Mouse (Mus musculus) forebrain, embryonic 12.5 days (tissue): ENCODE data around the gene Adck2. TPM values are rescaled to one million over a fixed set of nuclear protein-coding genes. Genes with fewer than 3 reads are reported as not detected.

Experiments used
- ATAC-seq: fragments of 200-750 bp; cut with Nextera tagmentation; 2 replicates; pipeline ENCODE4 v1.8.0; 2017; ENCODE audit warnings: moderate TSS enrichment; ENCODE audit not compliant: low FRiP score
- H3K27ac ChIP-seq: fragments of 300-500 bp; sonication (generic); 2 replicates; pipeline ENCODE4 v1.5.1; 2016; ENCODE audit warnings: mild to moderate bottlenecking
- H3K27me3 ChIP-seq: fragments of 300-500 bp; sonication (generic); 2 replicates; pipeline ENCODE4 v1.6.1; 2016; ENCODE audit warnings: mild to moderate bottlenecking
- H3K36me3 ChIP-seq: fragments of 300-500 bp; sonication (generic); replicated peaks from 2 replicates; pipeline ENCODE4 v1.6.1; 2016; ENCODE audit warnings: mild to moderate bottlenecking
- H3K4me1 ChIP-seq: fragments of 300-500 bp; sonication (generic); 2 replicates; pipeline ENCODE4 v1.6.1; 2016
- H3K4me2 ChIP-seq: fragments of 300-500 bp; sonication (generic); 2 replicates; pipeline ENCODE4 v1.6.1; 2016; ENCODE audit warnings: mild to moderate bottlenecking, moderate library complexity
- H3K4me3 ChIP-seq: fragments of 300-500 bp; sonication (generic); replicated peaks from 2 replicates; pipeline ENCODE4 v1.5.1; 2016; ENCODE audit warnings: mild to moderate bottlenecking
- H3K9ac ChIP-seq: fragments of 300-500 bp; sonication (generic); 2 replicates; pipeline ENCODE4 v1.6.1; 2016; ENCODE audit warnings: mild to moderate bottlenecking
- H3K9me3 ChIP-seq: fragments of 300-500 bp; sonication (generic); 2 replicates; pipeline ENCODE4 v1.6.1; 2016
- WGBS: fragments of 180-500 bp; shearing (Covaris S2); methylation state at CpG from one replicate; pipeline ENCODE4 v1.1.7; 2016; 5-methylcytosine and 5-hydroxymethylcytosine counted together
- polyA plus RNA-seq: library from polyadenylated mRNA; unstranded; fragments of >200 nt; fragmentation: Nextera tagmentation; extraction: Ambion mirVana; gene quantifications from 2 replicates; pipeline ENCODE4 v1.2.1, GENCODE M21; 2016

Adck2 gene
- polyA plus RNA-seq, 1 experiment from 2014 or later, result 36.6 TPM

GRCm38 (mm10) chr6:39601828-39602227, 28.2 kb downstream of the Adck2 start:
- Histone ChIP-seq H3K4me3 (no peak overlapping the region), H3K9ac (no peak overlapping the region), H3K36me3 (peaks cover 38% of the 10 kb centered on the region), H3K27ac (no peak overlapping the region), H3K4me2 (no peak overlapping the region), H3K27me3 (no peaks in the 10 kb centered on the region), H3K4me1 (no peaks in the 10 kb centered on the region), H3K9me3 (no peaks in the 10 kb centered on the region)
- WGBS, result 88% methylated on average over 3 of the region's 3 CpGs
- no peak for ATAC-seq

- H3K27me3 ChIP-seq, result no peaks in the 10 kb centered on the region
- ATAC-seq, result no peak
- H3K36me3 ChIP-seq, result peaks cover 23% of the 10 kb centered on the region
- H3K27ac ChIP-seq, result no peak overlapping the region
- no peak overlapping the region for H3K4me2 ChIP-seq
- H3K4me1 ChIP-seq, result no peaks in the 10 kb centered on the region
- whole genome bisulfite sequencing, result 89% methylated on average over 5 of the region's 5 CpGs
- no peak overlapping the region for H3K9ac ChIP-seq
- no peak overlapping the region for H3K4me3 ChIP-seq
- no peaks in the 10 kb centered on the region for H3K9me3 ChIP-seq
Measured at GRCm38 (mm10) chr6:39604565-39604964, 30.9 kb downstream of the Adck2 start.

- Histone ChIP-seq H3K9ac (no peak overlapping the region), H3K36me3 (peaks cover 14% of the 10 kb centered on the region), H3K9me3 (no peaks in the 10 kb centered on the region), H3K4me1 (no peaks in the 10 kb centered on the region), H3K4me2 (no peak overlapping the region), H3K4me3 (no peak overlapping the region), H3K27ac (no peak overlapping the region), H3K27me3 (no peaks in the 10 kb centered on the region)
- no peak for ATAC-seq
- WGBS, result 94% methylated on average over 6 of the region's 6 CpGs
Measured at GRCm38 (mm10) chr6:39606056-39606455, 32.4 kb downstream of the Adck2 start.

- H3K36me3 ChIP-seq, result peaks cover 13% of the 10 kb centered on the region
- no peaks in the 10 kb centered on the region for H3K27me3 ChIP-seq
- H3K9ac ChIP-seq, result no peak overlapping the region
- ATAC-seq, result no peak
- no peaks in the 10 kb centered on the region for H3K9me3 ChIP-seq
- no peak overlapping the region for H3K4me2 ChIP-seq
- H3K4me3 ChIP-seq, result no peak overlapping the region
- no peaks in the 10 kb centered on the region for H3K4me1 ChIP-seq
- no peak overlapping the region for H3K27ac ChIP-seq
- 86% methylated on average over 3 of the region's 3 CpGs for WGBS
Measured at GRCm38 (mm10) chr6:39606862-39607261, 33.2 kb downstream of the Adck2 start.

- no peak overlapping the region for H3K27ac ChIP-seq
- H3K4me2 ChIP-seq, result no peak overlapping the region
- H3K9me3 ChIP-seq, result no peaks in the 10 kb centered on the region
- H3K4me1 ChIP-seq, result no peaks in the 10 kb centered on the region
- peaks cover 11% of the 10 kb centered on the region; the same call in 1 of the 2 replicates for H3K36me3 ChIP-seq
- no peaks in the 10 kb centered on the region for H3K27me3 ChIP-seq
- H3K4me3 ChIP-seq, result no peak overlapping the region
- 75% methylated on average over 5 of the region's 5 CpGs for WGBS
- H3K9ac ChIP-seq, result no peak overlapping the region
- no peak for ATAC-seq
Measured at GRCm38 (mm10) chr6:39607365-39607764, 33.7 kb downstream of the Adck2 start.

GRCm38 (mm10) chr6:39610207-39610606, 36.5 kb downstream of the Adck2 start:
- no peak overlapping the region for H3K27ac ChIP-seq
- H3K4me3 ChIP-seq, result no peak overlapping the region
- H3K9me3 ChIP-seq, result no peaks in the 10 kb centered on the region
- H3K4me1 ChIP-seq, result no peaks in the 10 kb centered on the region
- H3K9ac ChIP-seq, result no peak overlapping the region
- H3K27me3 ChIP-seq, result no peaks in the 10 kb centered on the region
- H3K4me2 ChIP-seq, result no peak overlapping the region
- ATAC-seq, result no peak
- peaks cover 19% of the 10 kb centered on the region for H3K36me3 ChIP-seq
- 76% methylated on average over 2 of the region's 2 CpGs for WGBS

GRCm38 (mm10) chr6:39611296-39611695, 37.6 kb downstream of the Adck2 start:
- ATAC-seq, result no peak
- Histone ChIP-seq H3K9me3 (no peaks in the 10 kb centered on the region), H3K4me3 (no peak overlapping the region), H3K4me2 (no peak overlapping the region), H3K27me3 (no peaks in the 10 kb centered on the region), H3K4me1 (no peaks in the 10 kb centered on the region), H3K36me3 (peaks cover 28% of the 10 kb centered on the region), H3K27ac (no peak overlapping the region), H3K9ac (no peak overlapping the region)
- 97% methylated on average over 2 of the region's 2 CpGs for WGBS

Other genes starting within 250 kb of the Adck2 start
- gene Slc37a3, start 196.2 kb upstream of the Adck2 start, polyA plus RNA-seq, result 49.0 and 52.1 TPM in 2 replicates
- 0.13 and 0.36 TPM in 2 replicates for gene Rab19, start 192.7 kb upstream of the Adck2 start, polyA plus RNA-seq
- gene Mkrn1, start 153.4 kb upstream of the Adck2 start, polyA plus RNA-seq, result 143 and 156 TPM in 2 replicates
- gene Dennd2a, start 16.0 kb upstream of the Adck2 start, polyA plus RNA-seq, result 37.6 and 39.3 TPM in 2 replicates
- 0.87 and 1.7 TPM in 2 replicates for gene Gm42420, start 11.9 kb downstream of the Adck2 start, polyA plus RNA-seq
- 241 and 242 TPM in 2 replicates for gene Ndufb2, start 18.7 kb downstream of the Adck2 start, polyA plus RNA-seq
- gene Braf, start 151.6 kb downstream of the Adck2 start, polyA plus RNA-seq, result 24.9 and 27.1 TPM in 2 replicates
- gene Mrps33, start 237.1 kb downstream of the Adck2 start, polyA plus RNA-seq, result 258 and 263 TPM in 2 replicates